Mouse (Mus musculus) neural tube, embryonic 14.5 days (tissue): Measurements from ENCODE around the gene Gdpd1. TPM values are rescaled to one million over a fixed set of nuclear protein-coding genes. Genes with fewer than 3 reads are reported as not detected.
A peak's percentile ranks its signal among the peaks of the same experiment; 100 is the strongest.

ENCODE experiments used
- ATAC-seq: fragments of 200-750 bp; cut with Nextera tagmentation; 2 replicates; pipeline ENCODE4 v1.8.0; 2017; ENCODE audit warnings: low read depth, mild to moderate bottlenecking, moderate TSS enrichment, moderate library complexity
- H3K27ac ChIP-seq: fragments of 300-500 bp; sonication (generic); 2 replicates; pipeline ENCODE4 v1.5.1; 2014; ENCODE audit warnings: low read depth, mild to moderate bottlenecking, control low read depth, low read length, moderate library complexity, mixed read lengths
- H3K27me3 ChIP-seq: fragments of 300-500 bp; sonication (generic); 2 replicates; pipeline ENCODE4 v1.6.1; 2014; ENCODE audit warnings: low read length; ENCODE audit not compliant: control insufficient read depth, insufficient read depth
- H3K36me3 ChIP-seq: fragments of 300-500 bp; sonication (generic); 2 replicates; pipeline ENCODE4 v1.6.1; 2014; ENCODE audit warnings: low read length, mixed read lengths; ENCODE audit not compliant: control insufficient read depth, insufficient read depth
- H3K4me1 ChIP-seq: fragments of 300-500 bp; sonication (generic); 2 replicates; pipeline ENCODE4 v1.6.1; 2014; ENCODE audit warnings: low read length; ENCODE audit not compliant: control insufficient read depth, insufficient read depth
- H3K4me2 ChIP-seq: fragments of 300-500 bp; sonication (generic); 2 replicates; pipeline ENCODE4 v1.6.1; 2014; ENCODE audit warnings: mild to moderate bottlenecking, low read depth, low read length, control low read depth
- H3K4me3 ChIP-seq: fragments of 300-500 bp; sonication (generic); 2 replicates; pipeline ENCODE4 v1.5.1; 2014; ENCODE audit warnings: low read depth, low read length, control low read depth, mixed read lengths
- H3K9ac ChIP-seq: fragments of 300-500 bp; sonication (generic); replicated peaks from 2 replicates; pipeline ENCODE4 v1.6.1; 2014; ENCODE audit warnings: low read depth, mild to moderate bottlenecking, control low read depth, low read length, mixed read lengths
- H3K9me3 ChIP-seq: fragments of 300-500 bp; sonication (generic); 2 replicates; pipeline ENCODE4 v1.6.1; 2016; ENCODE audit warnings: low read length; ENCODE audit not compliant: control insufficient read depth
- WGBS: fragments of 180-500 bp; shearing (Covaris S2); extraction: QIAGEN DNeasy Blood & Tissue Kit; methylation state at CpG from one replicate; pipeline ENCODE4 v1.1.7; 2014; 5-methylcytosine and 5-hydroxymethylcytosine counted together
- polyA plus RNA-seq: library from polyadenylated mRNA; unstranded; fragments of >200 nt; fragmentation: Nextera tagmentation; extraction: Ambion mirVana; gene quantifications from 2 replicates; pipeline ENCODE4 v1.2.1, GENCODE M21; 2014

The Gdpd1 gene
- 172 and 179 TPM in 2 replicates for polyA plus RNA-seq

GRCm38 (mm10) chr11:87073866-87074440, at the start of gene Gdpd1:
TSS of gene Gdpd1 (minus strand) at chr11:87074062.
- Histone ChIP-seq H3K4me1 (peaks cover 24% of the 10 kb centered on the region), H3K9ac (peak within 1 kb of the TSS; percentile 89), H3K36me3 (peaks cover 9% of the 10 kb centered on the region; the same call in 1 of the 2 replicates), H3K27me3 (no peaks in the 10 kb centered on the region), H3K4me3 (peak within 1 kb of the TSS; percentile 73), H3K4me2 (peak within 1 kb of the TSS; percentile 52), H3K27ac (peak within 1 kb of the TSS; percentile 96), H3K9me3 (no peaks in the 10 kb centered on the region)
- 1% methylated on average over 43 of the region's 43 CpGs for WGBS
- peak; percentile 97 for ATAC-seq

- Histone ChIP-seq H3K4me3 (no peak overlapping the region), H3K4me2 (no peak overlapping the region), H3K27me3 (no peaks in the 10 kb centered on the region), H3K36me3 (peaks cover 40% of the 10 kb centered on the region), H3K9ac (no peak overlapping the region), H3K4me1 (peaks cover 3% of the 10 kb centered on the region; the same call in 1 of the 2 replicates), H3K27ac (no peak overlapping the region), H3K9me3 (no peaks in the 10 kb centered on the region)
- ATAC-seq = no peak
- 87% methylated on average over 8 of the region's 8 CpGs for WGBS
Observed at GRCm38 (mm10) chr11:87121864-87122263, 48.0 kb upstream of the Gdpd1 start.

- H3K9ac ChIP-seq = peak overlapping the region; percentile 78
- peak overlapping the region; percentile 76 for H3K4me3 ChIP-seq
- peak overlapping the region; percentile 87 for H3K4me2 ChIP-seq
- peaks cover 6% of the 10 kb centered on the region; the same call in 1 of the 2 replicates for H3K36me3 ChIP-seq
- no peaks in the 10 kb centered on the region for H3K27me3 ChIP-seq
- H3K27ac ChIP-seq = no peak overlapping the region
- 11% methylated on average over 9 of the region's 9 CpGs for WGBS
- H3K9me3 ChIP-seq = no peaks in the 10 kb centered on the region
- ATAC-seq = no peak
- peaks cover 12% of the 10 kb centered on the region for H3K4me1 ChIP-seq
Observed at GRCm38 (mm10) chr11:87110172-87110909, 36.5 kb upstream of the Gdpd1 start.

GRCm38 (mm10) chr11:87109519-87110171, 35.8 kb upstream of the Gdpd1 start:
- Histone ChIP-seq H3K27me3 (no peaks in the 10 kb centered on the region), H3K4me1 (peaks cover 12% of the 10 kb centered on the region), H3K27ac (peak overlapping the region; percentile 73), H3K4me2 (peak overlapping the region; percentile 87), H3K4me3 (peak overlapping the region; percentile 76), H3K36me3 (0 out of 2 replicates have a peak, but pooled peaks cover 4% of the 10 kb centered on the region), H3K9me3 (no peaks in the 10 kb centered on the region), H3K9ac (peak overlapping the region; percentile 78)
- ATAC-seq = no peak
- WGBS = under 1% methylated on average over 42 of the region's 42 CpGs

- H3K4me1 ChIP-seq = peaks cover 12% of the 10 kb centered on the region
- peak within 1 kb of the TSS; percentile 76 for H3K4me3 ChIP-seq
- WGBS = under 1% methylated on average over 40 of the region's 40 CpGs
- no peaks in the 10 kb centered on the region for H3K9me3 ChIP-seq
- no peaks in the 10 kb centered on the region for H3K27me3 ChIP-seq
- peak within 1 kb of the TSS; percentile 87 for H3K4me2 ChIP-seq
- H3K27ac ChIP-seq = peak within 1 kb of the TSS; percentile 73
- ATAC-seq = peak; percentile 99
- peaks cover 9% of the 10 kb centered on the region; the same call in 1 of the 2 replicates for H3K36me3 ChIP-seq
- peak within 1 kb of the TSS; percentile 78 for H3K9ac ChIP-seq
Observed at GRCm38 (mm10) chr11:87108755-87109518, 35.1 kb upstream of the Gdpd1 start, which contains the start of gene Ska2. TSS of gene Ska2 (plus strand) at chr11:87109234.

GRCm38 (mm10) chr11:87108409-87108754, 34.5 kb upstream of the Gdpd1 start, which contains the start of gene Prr11:
TSS of gene Prr11 (minus strand) at chr11:87108708.
- Histone ChIP-seq H3K4me2 (peak within 1 kb of the TSS; percentile 87), H3K4me3 (peak within 1 kb of the TSS; percentile 76), H3K4me1 (peaks cover 12% of the 10 kb centered on the region), H3K36me3 (peaks cover 9% of the 10 kb centered on the region; the same call in 1 of the 2 replicates), H3K27ac (peak within 1 kb of the TSS; percentile 73), H3K27me3 (no peaks in the 10 kb centered on the region), H3K9ac (peak within 1 kb of the TSS; percentile 78), H3K9me3 (no peaks in the 10 kb centered on the region)
- no peak for ATAC-seq
- under 1% methylated on average over 14 of the region's 14 CpGs for WGBS

- Histone ChIP-seq H3K27ac (no peak overlapping the region), H3K4me3 (peak overlapping the region; percentile 85), H3K27me3 (no peaks in the 10 kb centered on the region), H3K4me2 (peak overlapping the region; percentile 71), H3K36me3 (peaks cover 6% of the 10 kb centered on the region; the same call in 1 of the 2 replicates), H3K4me1 (peaks cover 25% of the 10 kb centered on the region), H3K9me3 (no peaks in the 10 kb centered on the region), H3K9ac (no peak overlapping the region; the same call in 1 of the 2 replicates)
- 58% methylated on average over 2 of the region's 2 CpGs for WGBS
- ATAC-seq = no peak
Observed at GRCm38 (mm10) chr11:87087142-87087541, 13.3 kb upstream of the Gdpd1 start.

- Histone ChIP-seq H3K4me1 (peaks cover 25% of the 10 kb centered on the region), H3K9me3 (no peaks in the 10 kb centered on the region), H3K9ac (peak within 1 kb of the TSS; percentile 68), H3K4me3 (peak within 1 kb of the TSS; percentile 85), H3K27me3 (no peaks in the 10 kb centered on the region), H3K4me2 (peak within 1 kb of the TSS; percentile 71), H3K27ac (peak within 1 kb of the TSS; percentile 7; the same call in 1 of the 2 replicates), H3K36me3 (peaks cover 12% of the 10 kb centered on the region; the same call in 1 of the 2 replicates)
- WGBS = under 1% methylated on average over 42 of the region's 43 CpGs
- peak; percentile 85 for ATAC-seq
Observed at GRCm38 (mm10) chr11:87086290-87086984, 12.6 kb upstream of the Gdpd1 start, which contains the start of gene Smg8. TSS of gene Smg8 (minus strand) at chr11:87086774.
